Mouse (Mus musculus): ENCODE data around the gene Emc10. TPM values are rescaled to one million over a fixed set of nuclear protein-coding genes. Genes with fewer than 3 reads are reported as not detected.

The Emc10 gene
- polyA plus RNA-seq, 1 experiment: 67.7 TPM

GRCm38 (mm10) chr7:44468644-44469285 lies 27.6 kb downstream of the Emc10 start:
- no peak overlapping the region for H3K27ac ChIP-seq (ENCODE audit: insufficient read depth, low read length)

GRCm38 (mm10) chr7:44467811-44468411 lies 28.4 kb downstream of the Emc10 start, which contains the start of gene Josd2:
Josd2 (plus strand) TSS chr7:44467980.
- H3K4me1 ChIP-seq (ENCODE audit: control insufficient read depth, insufficient read depth, low read length): no peaks in the 10 kb centered on the region

More at GRCm38 (mm10) chr7:44468644-44469285, 27.6 kb downstream of the Emc10 start:
- H3K4me1 ChIP-seq (ENCODE audit: control insufficient read depth, insufficient read depth, low read length): no peaks in the 10 kb centered on the region
- H3K9me3 ChIP-seq (replicated peaks; ENCODE audit: control insufficient read depth, insufficient read depth, low read length, poor library complexity, severe bottlenecking): no peaks in the 10 kb centered on the region
- H3K4me3 ChIP-seq (ENCODE audit: low read depth, low read length): peak overlapping the region; percentile 80; the same call in 1 of the 2 replicates
- H3K9ac ChIP-seq (ENCODE audit: low read depth, poor library complexity, severe bottlenecking): no peak overlapping the region
- no peaks in the 10 kb centered on the region for H3K27me3 ChIP-seq (ENCODE audit: control insufficient read depth, insufficient read depth, low read length, poor library complexity, severe bottlenecking)
- no peaks in the 10 kb centered on the region for H3K36me3 ChIP-seq (ENCODE audit: control insufficient read depth, insufficient read depth, low read length, poor library complexity, severe bottlenecking)
- TF ChIP-seq EP300 (IDR thresholded peaks at IDR 0.05; ENCODE audit: insufficient read depth, low read depth, low read length) (no peak), POLR2A (IDR thresholded peaks at IDR 0.05; ENCODE audit: insufficient read depth, low read length) (no peak), CTCF (IDR thresholded peaks at IDR 0.05; ENCODE audit: low read depth, low read length) (no peak)

GRCm38 (mm10) chr7:44466888-44467311 lies 29.4 kb downstream of the Emc10 start:
- peak overlapping the region; percentile 75; the same call in 1 of the 2 replicates for H3K4me3 ChIP-seq (ENCODE audit: low read depth, low read length)
- no peaks in the 10 kb centered on the region for H3K9me3 ChIP-seq (replicated peaks; ENCODE audit: control insufficient read depth, insufficient read depth, low read length, poor library complexity, severe bottlenecking)
- H3K9ac ChIP-seq (ENCODE audit: low read depth, poor library complexity, severe bottlenecking): no peak overlapping the region
- no peak overlapping the region for H3K27ac ChIP-seq (ENCODE audit: insufficient read depth, low read length)
- TF ChIP-seq CTCF (IDR thresholded peaks at IDR 0.05; ENCODE audit: low read depth, low read length): no peak
- TF ChIP-seq POLR2A (IDR thresholded peaks at IDR 0.05; ENCODE audit: insufficient read depth, low read length): no peak
- no peak for TF ChIP-seq EP300 (IDR thresholded peaks at IDR 0.05; ENCODE audit: insufficient read depth, low read depth, low read length)
- no peaks in the 10 kb centered on the region for H3K36me3 ChIP-seq (ENCODE audit: control insufficient read depth, insufficient read depth, low read length, poor library complexity, severe bottlenecking)
- no peaks in the 10 kb centered on the region for H3K4me1 ChIP-seq (ENCODE audit: control insufficient read depth, insufficient read depth, low read length)
- no peaks in the 10 kb centered on the region for H3K27me3 ChIP-seq (ENCODE audit: control insufficient read depth, insufficient read depth, low read length, poor library complexity, severe bottlenecking)

More at GRCm38 (mm10) chr7:44467811-44468411, 28.4 kb downstream of the Emc10 start, which contains the start of gene Josd2:
- TF ChIP-seq POLR2A (IDR thresholded peaks at IDR 0.05; ENCODE audit: insufficient read depth, low read length) (peak; percentile 11), EP300 (IDR thresholded peaks at IDR 0.05; ENCODE audit: insufficient read depth, low read depth, low read length) (no peak)
- Histone ChIP-seq H3K9ac (ENCODE audit: low read depth, poor library complexity, severe bottlenecking) (peak within 1 kb of the TSS; percentile 46), H3K27me3 (ENCODE audit: control insufficient read depth, insufficient read depth, low read length, poor library complexity, severe bottlenecking) (no peaks in the 10 kb centered on the region), H3K4me3 (ENCODE audit: low read depth, low read length) (peak within 1 kb of the TSS; percentile 80), H3K27ac (ENCODE audit: insufficient read depth, low read length) (no peak within 1 kb of the TSS), H3K36me3 (ENCODE audit: control insufficient read depth, insufficient read depth, low read length, poor library complexity, severe bottlenecking) (no peaks in the 10 kb centered on the region), H3K9me3 (replicated peaks; ENCODE audit: control insufficient read depth, insufficient read depth, low read length, poor library complexity, severe bottlenecking) (no peaks in the 10 kb centered on the region)

GRCm38 (mm10) chr7:44466006-44466887 lies 30.1 kb downstream of the Emc10 start:
- Histone ChIP-seq H3K9ac (ENCODE audit: low read depth, poor library complexity, severe bottlenecking) (no peak overlapping the region), H3K27ac (ENCODE audit: insufficient read depth, low read length) (no peak overlapping the region), H3K4me3 (ENCODE audit: low read depth, low read length) (no peak overlapping the region), H3K4me1 (ENCODE audit: control insufficient read depth, insufficient read depth, low read length) (peaks cover 2% of the 10 kb centered on the region), H3K27me3 (ENCODE audit: control insufficient read depth, insufficient read depth, low read length, poor library complexity, severe bottlenecking) (no peaks in the 10 kb centered on the region), H3K9me3 (replicated peaks; ENCODE audit: control insufficient read depth, insufficient read depth, low read length, poor library complexity, severe bottlenecking) (no peaks in the 10 kb centered on the region), H3K36me3 (ENCODE audit: control insufficient read depth, insufficient read depth, low read length, poor library complexity, severe bottlenecking) (no peaks in the 10 kb centered on the region)
- no peak for TF ChIP-seq POLR2A (IDR thresholded peaks at IDR 0.05; ENCODE audit: insufficient read depth, low read length)
- no peak for TF ChIP-seq EP300 (IDR thresholded peaks at IDR 0.05; ENCODE audit: insufficient read depth, low read depth, low read length)
- TF ChIP-seq CTCF (IDR thresholded peaks at IDR 0.05; ENCODE audit: low read depth, low read length): no peak

GRCm38 (mm10) chr7:44465111-44465510 lies 31.2 kb downstream of the Emc10 start, which contains the start of gene Aspdh:
Aspdh (plus strand) TSS chr7:44465391.
- Histone ChIP-seq H3K9ac (ENCODE audit: low read depth, poor library complexity, severe bottlenecking) (no peak within 1 kb of the TSS), H3K27ac (ENCODE audit: insufficient read depth, low read length) (no peak within 1 kb of the TSS), H3K4me1 (ENCODE audit: control insufficient read depth, insufficient read depth, low read length) (peaks cover 2% of the 10 kb centered on the region), H3K9me3 (replicated peaks; ENCODE audit: control insufficient read depth, insufficient read depth, low read length, poor library complexity, severe bottlenecking) (no peaks in the 10 kb centered on the region), H3K27me3 (ENCODE audit: control insufficient read depth, insufficient read depth, low read length, poor library complexity, severe bottlenecking) (no peaks in the 10 kb centered on the region), H3K4me3 (ENCODE audit: low read depth, low read length) (no peak within 1 kb of the TSS), H3K36me3 (ENCODE audit: control insufficient read depth, insufficient read depth, low read length, poor library complexity, severe bottlenecking) (no peaks in the 10 kb centered on the region)
- no peak for TF ChIP-seq EP300 (IDR thresholded peaks at IDR 0.05; ENCODE audit: insufficient read depth, low read depth, low read length)
- TF ChIP-seq CTCF (IDR thresholded peaks at IDR 0.05; ENCODE audit: low read depth, low read length): no peak
- no peak for TF ChIP-seq POLR2A (IDR thresholded peaks at IDR 0.05; ENCODE audit: insufficient read depth, low read length)
